Mouse (Mus musculus): ENCODE data around the gene Rtp3.

Rtp3 gene

DNA sequence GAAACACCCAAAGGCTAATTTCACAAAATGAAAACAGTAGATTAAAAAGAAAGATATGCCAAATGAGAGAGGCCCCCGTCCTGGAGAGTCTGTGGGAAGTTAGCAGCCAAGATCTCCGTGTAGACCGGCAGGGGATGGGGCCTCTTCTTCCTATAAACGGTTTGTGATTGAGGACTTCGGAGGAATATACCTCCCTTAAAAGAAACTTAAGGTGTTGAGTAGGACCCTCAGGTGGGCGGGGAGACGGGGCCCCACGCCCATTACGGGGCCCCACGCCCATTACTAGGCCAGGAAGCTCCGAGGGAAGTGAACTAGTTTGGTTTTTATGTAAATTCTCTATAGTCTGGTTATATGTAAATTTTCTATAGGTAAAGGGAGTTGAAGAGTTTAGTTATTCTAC lies 44.5 kb downstream of the Rtp3 start, which contains the start of gene Tdgf1:
Tdgf1 (minus strand) TSS at position 233 of the 400 bp plus-strand sequence.
- no peak for DNase-seq (ENCODE audit: low read depth, low spot score)

DNA sequence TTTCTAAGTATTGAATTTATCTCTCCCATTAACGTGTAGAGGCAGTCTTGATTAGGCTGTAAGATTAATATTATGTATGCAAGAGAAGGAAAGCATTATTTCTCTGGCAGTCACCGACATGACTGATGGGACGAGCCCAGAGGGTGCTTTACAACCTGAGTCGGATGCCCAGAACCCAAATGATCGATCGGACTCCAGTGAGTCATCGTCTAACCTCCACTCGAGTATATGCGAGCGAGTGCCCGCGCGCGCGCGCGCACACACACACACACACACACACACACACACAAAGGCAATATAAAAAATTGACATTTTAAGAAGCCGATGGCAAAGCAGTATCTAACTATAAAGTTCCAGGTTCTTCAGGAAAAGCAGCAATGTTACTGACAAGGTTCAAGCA lies 45.0 kb downstream of the Rtp3 start:
- no peak for DNase-seq (ENCODE audit: low read depth, low spot score)

DNA sequence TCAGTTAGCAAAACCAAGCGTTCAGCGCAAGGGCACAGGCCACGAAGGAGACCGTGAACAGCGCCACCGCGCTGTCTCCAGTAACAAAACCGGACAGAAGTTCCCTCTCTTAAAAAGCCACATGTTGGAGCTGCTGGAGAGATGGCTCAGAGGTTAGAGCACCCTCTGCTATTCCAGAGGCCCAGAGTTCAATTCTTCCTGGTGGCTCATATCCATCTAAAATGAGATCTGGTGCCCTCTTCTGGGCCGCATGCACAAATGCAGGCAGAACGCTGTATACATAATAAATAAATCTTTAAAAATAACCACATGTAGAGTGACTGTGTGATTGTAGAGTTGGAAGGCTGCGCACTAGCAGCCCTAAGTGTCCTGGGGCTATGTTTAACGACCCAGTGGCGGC lies 46.1 kb downstream of the Rtp3 start:
- DNase-seq (ENCODE audit: low read depth, low spot score): no peak

DNA sequence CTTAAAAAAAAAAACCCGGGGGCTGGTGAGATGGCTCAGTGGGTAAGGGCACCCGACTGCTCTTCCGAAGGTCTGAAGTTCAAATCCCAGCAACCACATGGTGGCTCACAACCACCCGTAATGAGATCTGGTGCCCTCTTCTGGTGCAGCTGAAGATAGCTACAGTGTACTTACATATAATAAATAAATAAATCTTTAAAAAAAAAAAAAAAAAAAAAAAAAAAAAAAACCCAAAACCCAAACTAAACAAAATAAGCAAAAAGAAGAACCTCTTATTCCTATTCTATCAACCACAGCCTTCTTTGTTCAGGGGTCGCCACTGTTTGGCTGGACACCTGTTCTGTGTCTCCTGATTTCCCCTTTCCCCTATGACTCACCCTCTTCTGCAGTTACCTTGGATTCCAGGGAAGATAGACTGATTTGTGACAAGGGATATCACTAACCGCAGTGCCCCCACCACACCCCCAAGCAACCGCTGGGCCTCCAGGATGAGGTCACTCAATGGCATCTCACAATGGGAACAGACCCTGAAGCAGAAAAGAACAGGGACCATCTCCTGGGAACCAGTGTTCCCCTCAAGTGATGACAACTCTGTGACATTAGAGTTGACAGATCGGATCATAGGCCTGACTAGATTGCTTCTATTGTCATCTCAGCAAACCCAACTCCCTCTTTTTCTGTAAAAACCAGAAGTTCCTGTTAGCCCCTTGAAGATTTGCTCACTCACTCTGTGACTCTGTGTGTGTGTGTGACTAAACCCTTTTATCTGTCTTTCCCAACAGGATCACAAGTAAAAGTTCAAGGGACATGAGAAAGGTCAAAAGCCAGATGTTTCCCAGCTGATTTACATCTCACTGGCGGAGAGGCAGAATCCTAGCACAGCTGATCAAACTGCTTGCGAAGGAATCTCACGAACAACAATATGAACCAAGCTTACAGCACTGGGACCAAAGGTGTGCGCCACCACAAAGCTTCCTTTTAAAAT lies 52.6 kb downstream of the Rtp3 start:
- no peak for DNase-seq (ENCODE audit: low read depth, low spot score)

DNA sequence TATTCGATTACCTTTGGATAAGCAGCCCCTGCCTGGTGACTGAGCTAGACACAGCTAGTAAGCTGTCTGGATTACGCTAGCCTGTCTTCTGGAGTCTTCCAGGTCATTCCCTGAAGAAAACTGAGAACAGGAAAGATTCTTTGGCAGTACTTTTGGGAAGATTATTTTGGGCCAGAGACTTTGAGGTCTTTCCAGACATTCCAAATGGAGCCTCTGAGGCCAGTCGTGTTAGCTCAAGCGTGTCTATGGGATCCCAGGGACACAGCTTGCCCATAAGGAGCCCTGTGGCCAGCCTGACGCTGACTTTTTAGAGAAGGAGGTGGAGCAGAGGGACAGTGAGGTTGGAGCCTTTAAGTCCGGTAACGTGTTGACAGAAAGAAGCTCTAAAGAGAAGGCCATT lies 54.4 kb downstream of the Rtp3 start:
- no peak for DNase-seq (ENCODE audit: low read depth, low spot score)

Data from c-Kit-negative CD71-positive TER-119-positive erythroid progenitor cells, embryonic 14.5 days (primary cell).